Mouse (Mus musculus) heart, adult 11 months (tissue): ENCODE results near the gene Smpd1.

ENCODE experiments used
- DNase-seq: peaks from one replicate; pipeline ENCODE4 v3.0.0; 2022

Gene Smpd1

DNA sequence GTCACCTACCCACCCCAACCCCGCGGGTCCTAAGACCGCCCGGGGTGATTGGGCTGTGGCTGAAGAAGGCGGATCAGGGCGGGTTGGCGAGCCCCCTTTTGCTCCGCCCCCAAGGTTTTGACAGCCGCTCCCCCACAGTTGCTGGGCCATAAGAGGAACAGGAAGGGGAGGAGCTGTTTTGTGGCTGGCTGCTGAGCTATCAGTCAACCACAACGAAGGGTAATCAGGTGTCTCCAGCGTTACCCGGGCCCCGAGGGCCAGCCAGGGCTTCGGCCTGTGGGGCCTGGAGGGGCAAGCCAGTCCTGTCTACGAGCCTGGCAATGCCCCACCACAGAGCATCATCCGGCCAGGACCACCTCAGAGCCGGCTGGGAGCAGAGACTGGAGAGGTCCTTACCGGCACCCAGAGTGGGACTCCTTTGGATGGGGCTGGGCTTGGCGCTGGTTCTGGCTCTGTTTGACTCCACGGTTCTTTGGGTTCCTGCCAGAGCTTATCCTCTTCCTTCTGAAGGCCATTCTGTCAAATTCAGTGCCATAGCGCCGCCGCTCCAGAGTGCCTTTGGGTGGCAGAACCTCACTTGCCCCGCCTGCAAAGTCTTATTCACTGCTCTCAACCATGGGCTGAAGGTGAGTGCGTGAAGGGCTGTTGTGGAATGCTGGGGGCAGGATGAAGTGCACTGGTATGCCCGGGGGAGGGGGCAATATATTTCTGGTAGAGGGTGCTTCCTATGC lies at the start of gene Smpd1:
Smpd1 (plus strand) TSS at position 149 of the 731 bp plus-strand sequence.
- DNase-seq = peak; percentile 100

DNA sequence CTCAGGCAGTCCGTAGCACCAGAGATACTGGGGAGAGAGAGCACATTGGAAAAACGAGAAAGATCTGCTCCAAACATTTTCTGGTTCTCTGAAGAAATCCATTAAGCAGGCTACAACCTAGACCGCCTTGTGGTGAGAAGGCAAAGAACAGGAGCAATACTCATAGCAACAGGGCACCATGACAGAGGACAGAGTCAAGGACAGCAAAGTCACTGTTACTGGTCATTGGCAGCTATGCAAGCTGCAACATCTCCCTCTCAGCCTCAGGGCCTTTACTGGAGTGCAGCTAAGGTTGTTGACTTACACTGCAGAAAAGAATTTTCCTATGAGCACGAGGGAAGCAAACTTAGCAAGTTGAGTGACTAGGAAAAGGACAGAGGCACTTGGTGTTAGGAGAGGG lies 46.9 kb upstream of the Smpd1 start:
- DNase-seq = no peak

DNA sequence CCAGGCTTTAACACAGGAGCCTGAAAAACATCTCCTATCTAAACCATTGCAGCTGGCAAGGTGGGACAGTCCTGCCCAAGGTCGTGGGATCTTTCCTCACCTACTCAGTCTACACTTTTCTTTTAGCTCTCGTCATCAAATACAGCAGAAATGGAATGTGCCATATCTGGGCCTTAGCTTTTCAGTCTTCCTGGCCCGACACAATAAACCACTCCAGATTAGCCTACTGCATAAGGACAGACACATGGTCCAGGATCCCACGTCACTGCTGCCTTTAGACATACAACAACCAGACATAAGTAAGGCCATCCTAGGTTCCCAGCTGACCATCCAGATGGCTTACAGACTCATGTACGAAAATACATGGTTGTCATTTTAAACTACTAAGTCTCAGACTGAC lies 44.0 kb upstream of the Smpd1 start:
- DNase-seq = no peak

DNA sequence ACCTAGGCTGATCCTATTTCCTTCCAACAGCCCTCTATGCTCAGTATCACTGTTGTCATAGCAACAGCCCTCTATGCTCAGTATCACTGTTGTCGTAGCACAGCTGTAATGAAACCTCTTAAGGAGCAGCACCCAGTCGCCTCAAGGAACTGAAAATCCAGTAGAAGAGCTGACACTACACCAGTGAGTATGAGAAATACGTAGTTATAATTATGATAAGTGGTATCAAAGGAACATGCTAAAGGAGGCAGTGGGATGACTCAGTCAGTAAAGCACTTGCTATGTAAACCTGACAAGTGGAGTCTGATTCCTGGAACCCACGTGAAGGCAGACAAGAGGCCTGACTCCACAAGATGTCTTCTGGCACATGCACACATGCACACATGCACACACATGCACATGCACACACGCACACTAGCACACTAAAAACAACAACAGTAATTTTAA lies 40.3 kb upstream of the Smpd1 start:
- DNase-seq = no peak

DNA sequence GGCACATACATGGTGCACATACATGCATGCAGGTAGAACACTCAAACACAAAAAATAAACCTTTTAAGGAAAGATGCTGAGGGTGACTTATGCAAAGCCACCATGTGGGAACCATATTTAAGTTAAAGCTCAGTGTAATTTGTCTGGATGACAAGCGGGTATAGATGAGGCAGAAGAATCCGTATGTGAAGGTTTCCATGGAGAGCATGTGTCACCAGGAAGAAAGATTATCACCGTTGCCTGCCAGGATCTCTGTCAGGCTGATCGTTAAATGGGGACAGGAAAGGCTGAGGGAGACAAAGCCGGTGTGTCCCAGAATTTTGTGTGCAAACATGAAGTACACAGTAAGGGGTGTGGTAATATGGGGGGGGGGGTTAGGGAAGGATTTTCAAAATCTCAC lies 39.6 kb upstream of the Smpd1 start:
- DNase-seq = no peak

DNA sequence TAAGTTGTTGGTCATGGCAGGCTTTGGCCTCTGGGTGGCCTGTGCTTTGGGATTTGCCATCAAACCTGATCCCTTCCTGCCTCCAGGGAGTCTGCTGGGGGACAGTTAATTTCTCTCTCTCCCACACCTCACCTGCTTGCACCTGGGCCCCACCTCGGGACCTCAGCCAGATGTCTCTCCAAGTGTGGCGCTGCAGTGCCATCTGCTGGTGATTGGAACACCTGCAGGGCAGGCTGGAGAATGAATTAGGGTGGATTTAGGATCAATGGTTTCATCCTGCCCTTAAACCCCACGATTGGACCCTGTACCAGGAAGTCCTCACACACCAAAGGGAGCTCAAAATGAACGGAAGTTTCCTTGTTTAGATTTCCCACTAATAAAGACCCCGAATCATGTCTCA lies 39.0 kb upstream of the Smpd1 start:
- DNase-seq = peak; percentile 90

DNA sequence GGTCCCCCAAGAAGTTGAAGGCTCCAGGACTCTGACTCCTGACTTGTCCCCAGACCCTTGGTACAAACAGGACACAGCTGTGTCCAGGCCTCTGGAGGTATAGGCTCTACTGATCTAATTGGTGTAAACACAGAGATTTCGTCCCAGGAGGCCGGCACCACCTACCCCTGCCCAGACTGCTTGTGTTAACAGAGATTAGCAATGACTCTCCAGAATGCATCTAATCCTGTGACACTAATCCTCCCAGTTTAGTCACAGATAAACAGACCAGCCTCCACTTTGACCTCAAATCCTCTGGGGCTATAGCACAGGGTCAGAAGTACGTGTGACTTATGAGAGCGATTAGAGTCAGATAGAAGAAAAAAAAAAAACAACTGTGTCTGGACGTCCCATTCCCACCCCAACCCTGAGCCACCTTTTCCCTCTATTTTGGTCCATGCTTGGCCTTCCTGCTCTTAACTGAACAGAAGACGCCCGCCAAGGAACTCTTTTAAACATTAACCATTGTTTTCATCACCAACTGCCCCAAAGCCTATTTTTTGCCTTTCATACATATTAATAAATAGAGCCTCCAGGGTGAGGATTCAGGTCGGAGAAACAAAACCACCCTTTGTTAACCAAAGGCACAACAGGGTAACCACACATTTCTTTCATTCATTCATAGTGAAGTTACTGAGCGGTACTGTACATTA lies 37.3 kb upstream of the Smpd1 start:
- no peak for DNase-seq

DNA sequence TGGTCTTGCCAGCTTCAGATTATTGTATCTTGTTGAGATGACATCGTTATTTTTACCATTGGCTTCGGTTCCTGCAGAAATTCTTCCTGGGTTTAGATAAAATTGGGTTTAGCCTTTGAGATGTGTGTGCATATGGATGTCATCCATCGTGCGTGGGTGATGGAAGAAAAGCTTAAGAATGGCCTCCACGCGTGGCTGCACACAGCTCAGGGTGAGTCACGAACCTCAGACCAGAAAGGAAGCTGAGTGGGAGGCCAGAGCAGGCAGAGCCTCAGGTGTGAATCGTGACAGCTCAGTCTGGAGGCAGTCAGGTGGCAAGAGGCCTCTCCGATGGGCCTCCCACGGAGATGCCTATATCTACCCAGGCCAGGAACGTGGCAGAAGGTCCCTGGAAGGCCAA lies 34.8 kb upstream of the Smpd1 start:
- peak; percentile 49 for DNase-seq

DNA sequence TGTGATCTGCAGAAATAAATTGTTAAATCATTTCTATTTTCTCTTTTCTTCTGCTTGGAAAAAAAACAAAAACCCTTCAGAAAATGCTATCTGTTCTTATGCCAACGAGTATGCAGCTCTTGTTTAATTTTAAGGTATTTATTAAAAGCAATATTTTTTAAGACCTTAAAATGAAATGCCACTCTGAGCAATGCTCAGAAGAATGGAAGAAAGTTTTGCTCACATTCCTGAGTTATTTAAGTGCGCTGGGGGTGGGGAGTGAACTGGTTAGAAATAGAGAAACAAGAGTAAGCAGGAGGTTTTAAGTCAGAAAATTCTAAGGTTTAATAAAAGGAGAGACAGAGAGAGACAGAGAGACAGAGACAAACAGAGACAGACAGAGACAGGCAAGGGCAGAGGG lies 34.4 kb upstream of the Smpd1 start:
- DNase-seq = no peak

DNA sequence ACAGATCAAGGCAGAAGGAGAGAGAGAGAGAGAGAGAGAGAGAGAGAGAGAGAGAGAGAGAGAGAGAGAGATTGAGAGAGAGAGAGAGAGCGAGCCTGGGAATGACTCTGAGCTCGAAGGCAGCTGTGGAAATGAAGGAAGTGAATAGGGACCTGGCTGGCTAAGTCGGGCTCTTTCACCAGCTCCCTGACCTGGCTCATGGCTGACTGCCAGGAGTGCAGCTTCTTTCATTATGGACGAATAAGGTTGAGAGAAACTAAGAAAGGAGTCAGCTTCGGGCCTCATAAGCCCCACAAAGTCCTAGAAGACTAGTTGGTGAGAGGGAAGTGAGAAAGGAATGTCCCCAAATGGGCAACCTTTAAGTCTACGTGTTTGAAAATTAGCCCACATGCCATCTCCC lies 34.0 kb upstream of the Smpd1 start:
- no peak for DNase-seq

DNA sequence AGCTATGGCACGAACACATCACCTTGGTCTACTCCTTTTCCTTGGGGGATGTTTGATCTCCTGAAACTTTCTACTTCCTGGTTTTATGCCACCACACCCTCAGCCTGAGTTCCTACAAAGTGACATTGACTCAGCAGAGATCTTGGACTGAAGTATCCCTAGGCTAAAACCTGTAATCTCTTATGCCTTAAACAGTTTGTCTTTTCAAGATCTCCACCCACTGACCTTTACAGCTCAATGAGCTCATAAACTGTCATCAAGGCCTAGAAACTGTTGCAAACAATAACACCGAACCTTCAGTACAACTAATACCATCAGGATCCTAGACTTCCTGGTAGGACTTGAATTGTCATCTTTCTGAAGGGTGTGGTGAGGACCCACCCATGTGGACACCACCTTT lies 29.9 kb upstream of the Smpd1 start:
- no peak for DNase-seq

DNA sequence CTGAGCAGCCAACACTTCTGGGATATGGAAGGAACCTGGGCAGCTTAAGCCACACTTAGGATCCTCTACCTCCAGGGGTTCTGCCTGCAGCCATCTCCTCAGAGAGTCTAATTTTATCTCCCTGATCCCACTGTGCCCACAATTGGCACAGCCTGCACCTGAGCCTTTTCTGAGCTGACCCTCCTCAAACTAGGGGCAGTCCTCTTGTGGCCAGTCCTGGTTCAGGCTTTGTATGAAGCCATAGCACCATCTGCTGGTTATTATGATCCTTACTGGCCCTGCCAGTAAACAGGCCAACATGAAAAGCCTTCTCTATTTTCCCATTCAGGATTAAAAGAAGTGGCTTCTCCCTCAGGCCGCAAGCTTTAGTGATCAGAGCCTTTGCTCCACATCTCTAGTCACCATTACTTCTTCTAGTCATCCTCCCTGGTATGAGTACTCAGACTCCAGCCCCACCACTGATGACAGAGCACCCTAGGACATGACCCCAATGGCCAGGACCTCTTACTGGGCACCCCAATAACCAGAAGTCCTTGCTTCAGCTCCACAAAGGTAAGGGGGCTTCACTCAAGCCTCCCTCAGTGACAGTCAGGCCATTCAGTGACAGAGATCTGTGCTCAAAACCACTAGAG lies 26.7 kb upstream of the Smpd1 start:
- DNase-seq = peak; percentile 74

DNA sequence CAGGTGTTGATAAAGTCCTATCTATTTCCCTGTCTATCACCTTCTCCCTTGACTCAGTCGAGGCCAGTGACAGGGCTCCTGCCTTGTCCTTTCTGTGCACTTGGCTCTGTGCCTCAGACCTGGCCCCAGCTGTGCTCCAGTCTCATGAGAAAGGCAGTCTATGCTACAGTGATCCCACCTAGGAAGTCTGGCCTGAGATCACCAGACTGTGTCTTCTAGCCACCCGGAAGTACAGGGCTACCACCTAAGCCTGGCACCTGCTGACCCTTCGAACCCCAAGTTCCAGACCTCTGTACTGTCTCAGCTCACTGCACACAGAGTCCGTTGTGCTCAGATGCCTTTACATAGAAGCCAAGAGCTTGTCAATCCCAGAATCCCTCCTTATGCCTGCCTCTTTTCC lies 26.1 kb upstream of the Smpd1 start:
- DNase-seq = peak; percentile 83

DNA sequence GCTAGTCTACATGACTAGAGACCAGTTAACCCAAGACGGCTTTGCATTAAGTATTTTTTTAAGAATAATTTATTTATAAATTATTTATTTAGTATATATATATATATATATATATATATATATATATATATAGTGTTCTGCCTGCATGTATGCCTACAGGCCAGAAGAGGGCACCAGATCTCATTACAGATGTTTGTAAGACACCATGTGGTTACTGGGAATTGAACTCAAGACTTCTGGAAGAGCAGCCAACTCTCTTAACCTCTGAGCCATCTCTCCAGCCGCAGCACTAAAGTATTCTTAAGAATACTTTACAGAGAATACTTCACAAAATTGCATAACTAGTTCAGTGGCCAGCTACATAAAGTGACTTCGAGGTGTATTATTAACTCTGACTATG lies 20.0 kb upstream of the Smpd1 start:
- no peak for DNase-seq

DNA sequence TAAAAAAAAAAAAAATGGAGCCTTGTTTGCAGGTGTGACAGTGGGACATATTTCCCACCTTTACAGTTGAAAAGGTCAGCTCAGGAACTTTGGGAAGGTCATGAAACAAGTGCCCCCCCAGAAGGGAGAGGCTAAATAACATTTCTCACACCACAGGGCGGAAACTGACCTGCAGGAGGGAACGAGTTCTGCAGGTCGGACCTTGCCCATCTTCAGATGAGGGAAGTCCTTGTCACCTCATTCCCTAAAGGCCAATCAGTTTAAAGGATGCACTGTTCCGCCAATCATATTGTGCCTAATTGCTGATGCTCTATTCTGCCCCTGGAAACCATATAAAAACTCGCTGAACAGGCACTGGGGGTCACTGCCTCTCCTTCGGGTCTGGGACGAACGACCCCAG lies 8.2 kb upstream of the Smpd1 start:
- peak; percentile 76 for DNase-seq

DNA sequence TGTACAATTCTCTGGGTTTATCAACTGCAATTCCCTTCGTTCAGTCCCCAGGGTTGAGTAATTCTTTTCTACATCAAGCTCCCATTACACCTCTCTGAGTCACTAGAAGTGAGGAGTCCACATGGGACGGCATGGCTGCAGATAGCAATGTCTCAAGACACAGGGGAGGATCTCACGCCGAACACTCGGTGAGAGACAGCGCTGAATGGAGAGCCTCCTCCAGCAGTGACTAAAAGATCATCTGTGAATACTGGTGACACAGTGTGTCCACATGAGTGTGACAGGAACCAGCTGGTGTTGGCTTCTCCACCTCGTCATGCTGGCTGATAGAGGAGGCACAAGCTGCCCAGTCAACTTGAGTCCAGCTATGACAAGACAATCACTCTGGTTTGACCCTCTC lies 6.2 kb upstream of the Smpd1 start:
- peak; percentile 57 for DNase-seq

DNA sequence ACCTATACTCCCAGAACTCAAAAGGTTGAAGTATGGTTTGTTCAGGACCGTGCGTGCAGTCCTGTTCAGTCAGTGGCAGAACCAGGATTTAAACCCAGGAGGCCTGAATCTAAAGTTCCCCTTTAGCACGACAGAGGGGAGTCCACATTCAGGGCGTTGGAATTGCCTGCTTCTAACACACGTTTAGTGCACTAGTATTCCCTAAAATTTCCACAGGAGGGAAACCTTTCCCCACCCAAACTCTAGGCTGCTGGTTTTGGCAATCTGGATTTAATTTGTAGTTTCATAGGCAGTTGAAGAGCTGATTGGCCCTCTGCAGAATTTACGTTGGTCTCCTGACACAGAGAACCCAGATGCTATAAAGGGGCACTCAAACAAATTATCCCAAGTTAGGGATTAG lies 5.1 kb upstream of the Smpd1 start:
- DNase-seq = peak; percentile 88

DNA sequence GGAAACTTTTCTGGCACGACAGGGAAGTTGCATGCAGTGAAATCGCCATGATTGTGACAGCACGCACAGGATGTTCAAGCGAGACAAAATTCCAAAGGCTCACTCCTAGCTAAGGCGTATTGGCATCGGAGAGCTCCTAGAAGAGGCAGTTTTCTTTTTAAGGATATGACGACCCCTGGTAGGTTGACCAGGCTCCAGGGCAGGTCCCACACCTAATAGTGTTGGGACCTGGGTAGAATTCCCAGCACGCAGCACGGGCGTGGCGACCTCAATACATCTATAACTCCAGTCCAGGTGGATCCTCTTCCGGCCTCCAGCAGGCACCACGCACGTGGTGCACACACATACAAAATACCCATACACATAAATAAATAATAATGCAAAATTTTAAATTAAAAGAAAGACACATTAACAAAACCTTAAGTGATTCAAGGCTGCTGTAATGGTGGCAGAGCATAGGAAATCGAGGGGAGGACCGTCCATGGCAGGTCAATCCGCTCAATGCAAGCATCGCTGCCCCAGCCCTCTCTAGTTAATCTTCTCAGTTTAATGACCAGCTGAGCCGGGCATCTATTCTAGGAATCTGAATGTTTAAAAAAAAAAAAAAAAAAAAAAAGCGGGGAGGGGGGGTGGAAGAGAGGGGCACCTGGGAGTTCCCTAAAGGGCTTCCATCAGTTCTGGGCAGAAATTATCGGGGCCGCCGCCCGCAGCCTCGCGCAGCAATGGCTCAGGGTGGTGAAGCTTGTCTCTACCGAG lies 526 bp upstream of the Smpd1 start:
- peak; percentile 91 for DNase-seq

DNA sequence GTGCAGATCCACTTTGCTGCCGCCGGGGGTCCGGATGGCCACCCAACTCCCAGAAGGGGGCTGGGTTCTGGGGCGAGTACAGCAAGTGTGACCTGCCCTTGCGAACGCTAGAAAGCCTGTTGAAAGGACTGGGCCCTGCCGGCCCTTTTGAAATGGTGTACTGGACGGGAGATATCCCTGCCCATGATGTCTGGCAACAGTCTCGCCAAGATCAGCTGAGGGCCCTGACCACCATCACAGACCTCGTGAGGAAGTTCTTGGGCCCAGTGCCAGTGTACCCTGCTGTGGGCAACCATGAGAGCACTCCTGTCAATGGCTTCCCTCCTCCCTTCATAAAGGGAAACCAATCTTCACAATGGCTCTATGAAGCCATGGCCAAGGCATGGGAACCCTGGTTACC lies 1.4 kb downstream of the Smpd1 start:
- peak; percentile 94 for DNase-seq

DNA sequence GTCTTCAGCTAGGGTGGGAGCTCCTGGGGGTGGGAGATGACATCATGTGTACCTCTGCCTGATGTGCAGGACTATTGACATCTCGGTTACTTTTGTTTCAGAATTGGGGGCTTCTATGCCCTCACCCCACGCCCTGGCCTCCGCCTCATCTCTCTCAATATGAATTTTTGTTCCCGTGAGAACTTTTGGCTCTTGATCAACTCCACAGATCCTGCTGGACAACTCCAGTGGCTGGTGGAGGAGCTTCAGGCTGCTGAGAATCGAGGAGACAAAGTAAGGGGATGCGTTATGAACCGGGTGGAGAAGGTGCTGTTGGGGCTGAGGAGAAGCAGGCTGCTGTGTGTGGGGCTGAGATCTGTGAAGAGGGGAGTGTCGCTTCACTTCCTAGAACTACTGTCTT lies 2.2 kb downstream of the Smpd1 start:
- DNase-seq = peak; percentile 85

DNA sequence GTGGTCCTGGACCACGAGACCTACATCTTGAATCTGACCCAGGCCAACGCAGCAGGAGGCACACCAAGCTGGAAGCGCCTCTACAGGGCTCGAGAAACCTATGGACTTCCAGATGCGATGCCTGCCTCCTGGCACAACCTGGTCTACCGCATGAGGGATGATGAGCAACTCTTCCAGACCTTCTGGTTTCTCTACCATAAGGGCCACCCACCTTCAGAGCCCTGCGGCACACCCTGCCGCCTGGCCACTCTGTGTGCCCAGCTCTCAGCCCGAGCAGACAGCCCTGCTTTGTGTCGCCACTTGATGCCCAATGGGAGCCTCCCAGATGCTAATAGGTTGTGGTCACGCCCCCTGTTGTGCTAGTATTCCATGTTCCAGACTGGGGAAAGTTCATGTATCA lies 3.5 kb downstream of the Smpd1 start:
- peak; percentile 87 for DNase-seq

DNA sequence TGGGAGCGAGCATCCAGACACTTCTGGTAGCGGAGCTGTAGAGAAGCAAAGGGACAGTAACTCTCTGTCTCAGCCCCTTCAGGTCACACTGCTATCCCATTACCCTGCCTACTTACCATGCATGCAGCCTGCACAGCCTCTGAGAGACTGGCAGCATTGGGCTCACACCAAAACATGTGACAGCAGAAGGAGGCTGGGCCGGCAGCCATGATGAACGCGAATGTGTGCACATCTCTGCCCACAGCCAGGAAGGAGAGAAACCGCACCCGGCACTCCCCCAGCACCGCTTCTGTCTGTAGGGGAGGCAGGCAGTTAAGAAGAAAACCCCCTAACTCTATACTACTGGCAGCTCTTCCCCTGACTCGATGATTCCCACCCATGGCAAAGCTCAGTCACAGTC lies 4.9 kb downstream of the Smpd1 start:
- DNase-seq = peak; percentile 90

DNA sequence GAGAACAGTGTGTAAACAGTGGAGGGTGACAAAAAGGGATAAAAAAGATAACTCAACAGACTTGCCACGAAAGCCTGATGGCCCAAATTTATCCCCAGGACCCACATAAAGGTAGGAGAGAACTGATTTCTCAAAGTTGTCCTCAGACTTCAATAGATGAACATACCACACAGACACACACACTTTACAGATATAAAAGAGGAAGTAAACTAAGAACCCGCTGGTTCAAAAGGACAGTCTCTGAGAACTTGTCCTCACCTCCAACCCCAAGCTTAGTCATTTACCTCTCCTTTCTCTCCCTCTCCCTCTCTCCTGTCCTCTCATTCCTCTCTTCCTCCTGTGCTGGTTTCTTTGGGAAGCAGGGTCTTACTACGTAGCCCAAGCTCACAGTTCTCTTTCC lies 8.2 kb downstream of the Smpd1 start:
- no peak for DNase-seq

DNA sequence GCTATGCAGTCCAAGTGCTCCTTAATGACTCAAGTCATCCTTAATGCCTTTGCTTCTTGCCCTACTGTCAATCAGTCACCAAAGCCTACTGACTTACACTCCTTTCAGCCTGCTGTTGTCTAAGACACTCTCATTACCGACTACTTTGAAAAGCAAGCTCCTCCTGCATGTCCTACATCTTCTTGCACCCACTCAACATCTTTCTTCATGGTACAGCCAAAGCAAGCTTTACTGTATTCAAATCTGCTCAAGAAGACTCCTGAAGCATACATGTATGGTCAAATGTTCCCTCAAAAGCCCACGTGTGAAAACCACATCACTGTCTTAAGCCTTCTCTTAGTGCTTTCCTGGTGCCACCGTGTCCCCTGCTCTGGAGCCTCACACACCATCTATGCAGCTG lies 9.2 kb downstream of the Smpd1 start:
- peak; percentile 43 for DNase-seq
